Mouse (Mus musculus): ENCODE results near the gene Krt39. TPM values are rescaled to one million over a fixed set of nuclear protein-coding genes. Genes with fewer than 3 reads are reported as not detected.

The Krt39 gene
- total RNA-seq (2021) = not detected

GRCm38 (mm10) chr11:99521288-99521860 is at the start of gene Krt39:
Gene Krt39, minus strand, starts transcription at chr11:99521338.
- DNase-seq = no peak

- DNase-seq = no peak
Observed at GRCm38 (mm10) chr11:99566530-99566929, 45.4 kb upstream of the Krt39 start, which contains the start of gene Krtap3-1. Gene Krtap3-1, minus strand, starts transcription at chr11:99566630.

DNA sequence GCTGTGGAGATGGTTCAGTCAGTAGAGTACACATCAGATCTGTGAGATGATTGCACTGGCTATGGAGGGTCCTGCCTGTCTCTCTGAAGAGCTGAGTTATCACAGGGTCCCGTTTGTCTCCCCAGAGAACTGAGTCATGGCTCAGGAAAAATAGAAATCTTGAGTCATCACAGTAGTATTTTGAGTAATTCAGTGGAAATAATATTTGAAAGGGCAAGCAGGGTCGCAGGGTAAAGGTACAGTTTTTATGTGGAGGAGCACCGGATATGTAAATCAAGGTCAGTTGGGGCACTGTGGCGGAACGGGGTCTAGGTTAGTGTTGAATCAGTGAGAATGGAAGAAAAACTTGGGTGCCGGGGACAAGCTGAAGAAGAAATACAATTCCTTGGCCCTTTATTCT is 41.4 kb upstream of the Krt39 start:
- no peak for DNase-seq

DNA sequence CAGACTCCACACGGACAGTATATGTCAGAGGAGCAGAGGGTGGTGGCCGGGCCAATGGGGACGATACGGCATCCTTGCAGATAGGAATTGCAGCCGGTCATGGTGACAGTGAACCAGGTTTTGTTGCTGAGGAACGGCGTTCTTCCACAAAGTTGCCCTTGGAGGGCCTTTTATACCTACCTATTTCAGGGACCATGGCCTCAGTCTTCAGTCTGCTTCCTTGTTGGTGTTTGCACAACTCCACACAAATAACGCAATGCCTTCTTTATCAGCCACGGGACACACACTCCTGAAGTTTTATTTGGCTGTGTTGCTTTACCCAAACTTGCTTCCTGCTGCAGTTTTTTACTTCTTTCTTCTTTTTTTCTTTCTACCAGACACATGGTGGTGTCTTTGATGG is 38.2 kb upstream of the Krt39 start, which contains the start of gene Gm11939:
Gm11939 (minus strand) TSS at position 101 of the 400 bp plus-strand sequence.
- DNase-seq = no peak

GRCm38 (mm10) chr11:99557976-99558745 is 37.0 kb upstream of the Krt39 start:
- no peak for DNase-seq

DNA sequence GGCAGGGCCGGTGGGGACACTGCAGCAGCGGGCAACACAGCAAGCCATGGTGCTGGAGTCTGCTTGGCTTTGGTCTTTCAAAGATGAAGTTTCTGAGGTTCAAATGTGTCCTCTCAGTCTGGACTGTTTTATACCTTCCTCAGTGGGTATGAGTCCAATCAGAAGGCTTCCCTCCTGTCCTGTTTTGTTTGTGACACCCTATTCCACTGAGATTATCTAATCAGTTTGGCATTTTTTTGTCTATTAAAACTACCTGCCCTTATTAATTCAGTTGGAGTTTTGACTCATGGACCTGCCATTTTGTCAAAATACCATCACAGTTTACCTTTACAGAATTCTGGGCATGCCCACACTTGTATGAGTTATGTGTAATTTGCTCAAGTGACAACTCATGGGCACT is 35.6 kb upstream of the Krt39 start, which contains the start of gene Krtap3-2:
Krtap3-2 (minus strand) TSS at position 101 of the 400 bp plus-strand sequence.
- DNase-seq = no peak

GRCm38 (mm10) chr11:99556195-99556594 is 35.1 kb upstream of the Krt39 start:
- no peak for DNase-seq

GRCm38 (mm10) chr11:99550765-99551164 is 29.6 kb upstream of the Krt39 start, which contains the start of gene Krtap3-3:
Gene Krtap3-3, minus strand, starts transcription at chr11:99550865.
- no peak for DNase-seq

- DNase-seq = no peak
Observed at GRCm38 (mm10) chr11:99547892-99548291, 26.8 kb upstream of the Krt39 start.

GRCm38 (mm10) chr11:99539721-99540120 is 18.6 kb upstream of the Krt39 start:
- DNase-seq = peak; percentile 47

DNA sequence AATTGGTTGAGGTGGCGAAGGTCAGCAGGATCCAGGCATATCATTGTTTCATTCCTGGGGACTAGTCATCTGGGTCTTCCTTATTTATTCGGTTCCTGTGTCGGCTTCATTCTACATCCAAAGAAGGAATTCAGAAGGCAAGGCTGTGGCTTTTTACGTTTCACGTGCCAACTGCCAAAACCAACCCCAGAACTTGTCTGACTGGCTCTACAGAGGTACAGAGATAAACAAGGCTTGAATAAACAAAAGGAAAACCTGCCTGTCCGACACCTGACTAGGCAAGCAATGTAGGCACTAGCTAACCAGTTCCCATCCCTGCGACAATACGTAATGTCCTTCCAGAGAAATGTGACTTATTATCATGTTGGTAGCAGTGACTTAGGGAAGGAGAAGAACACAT is 7.0 kb downstream of the Krt39 start:
- DNase-seq = no peak

- no peak for DNase-seq
Observed at GRCm38 (mm10) chr11:99500095-99500805, 20.9 kb downstream of the Krt39 start.

DNA sequence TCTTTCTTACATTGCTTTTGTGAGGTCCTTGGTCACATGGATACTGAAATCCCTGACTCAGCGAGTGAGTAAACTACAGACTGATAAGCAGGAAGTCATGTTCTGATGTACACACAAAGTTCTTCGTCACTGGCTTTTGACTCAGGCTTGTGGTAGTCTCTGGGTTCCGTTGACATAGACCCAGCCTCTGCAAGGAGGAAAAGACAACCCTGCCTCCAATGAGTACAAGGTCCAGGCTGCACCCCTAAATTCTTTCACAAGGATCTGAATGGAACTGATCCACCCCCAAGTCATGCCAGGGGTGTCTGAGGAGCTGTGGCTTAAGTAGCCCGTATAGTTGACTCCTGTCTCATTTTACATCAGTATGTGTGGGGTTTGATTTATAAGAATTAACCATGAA is 24.7 kb downstream of the Krt39 start:
- no peak for DNase-seq

- DNase-seq = no peak
Observed at GRCm38 (mm10) chr11:99494741-99495140, 26.4 kb downstream of the Krt39 start.

DNA sequence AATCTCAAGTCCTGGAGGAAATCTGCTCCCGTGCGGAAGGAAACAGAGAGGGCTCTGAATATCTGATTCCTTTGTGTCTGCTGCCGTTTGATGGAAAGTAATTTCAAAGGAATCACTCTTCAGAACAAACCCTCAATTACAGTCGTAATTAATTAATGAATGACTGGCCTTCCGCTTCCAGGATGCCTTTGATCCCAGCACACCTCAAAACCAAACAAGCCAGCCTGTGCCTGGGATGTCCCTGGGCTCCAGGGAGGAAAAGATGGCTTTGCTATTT is 27.6 kb downstream of the Krt39 start:
- DNase-seq = no peak

DNA sequence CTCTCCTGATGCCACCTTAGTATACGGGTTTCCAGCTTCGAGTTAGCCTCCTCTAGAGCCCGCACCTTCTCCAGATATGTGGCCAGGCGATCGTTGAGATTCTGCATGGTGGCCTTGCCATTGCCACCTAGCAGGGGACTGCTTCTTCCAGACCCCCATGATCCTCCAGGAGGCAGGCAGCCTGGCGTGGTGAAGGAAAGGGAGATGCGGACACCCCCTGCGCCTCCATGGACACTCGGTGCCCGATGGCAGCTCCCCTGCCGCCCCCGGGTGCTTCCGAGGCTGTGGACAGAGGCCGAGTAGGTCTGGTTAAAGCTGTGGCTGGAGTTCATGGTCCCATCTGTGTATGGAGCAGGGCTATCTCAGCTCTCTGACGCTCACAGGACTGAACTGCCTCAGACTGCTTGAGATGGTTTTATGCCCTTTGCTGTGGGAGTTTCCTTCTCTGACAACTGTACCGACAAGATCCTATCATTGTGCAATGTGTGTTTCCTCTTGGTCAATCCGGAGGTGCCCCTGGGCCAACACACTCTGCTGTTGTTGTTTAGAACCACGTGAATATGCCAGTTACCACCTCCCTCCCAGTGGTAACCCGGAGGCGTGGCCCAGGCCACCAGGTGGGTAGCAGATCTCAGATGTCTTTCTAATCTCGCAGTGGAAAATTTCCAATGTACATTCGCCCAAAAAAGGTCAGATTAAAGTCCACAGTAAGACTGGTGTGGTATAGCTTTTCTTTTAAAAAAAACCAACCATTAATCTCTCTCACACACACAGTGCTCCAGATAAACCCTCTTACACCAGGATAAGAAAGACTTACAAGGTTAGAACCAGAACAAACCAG is 28.2 kb downstream of the Krt39 start, which contains the start of gene Krt23:
Krt23 (minus strand) TSS at position 405 of the 841 bp plus-strand sequence.
- DNase-seq = no peak

- DNase-seq = no peak
Observed at GRCm38 (mm10) chr11:99491040-99491439, 30.1 kb downstream of the Krt39 start.

GRCm38 (mm10) chr11:99490624-99491023 is 30.5 kb downstream of the Krt39 start:
- DNase-seq = no peak

DNA sequence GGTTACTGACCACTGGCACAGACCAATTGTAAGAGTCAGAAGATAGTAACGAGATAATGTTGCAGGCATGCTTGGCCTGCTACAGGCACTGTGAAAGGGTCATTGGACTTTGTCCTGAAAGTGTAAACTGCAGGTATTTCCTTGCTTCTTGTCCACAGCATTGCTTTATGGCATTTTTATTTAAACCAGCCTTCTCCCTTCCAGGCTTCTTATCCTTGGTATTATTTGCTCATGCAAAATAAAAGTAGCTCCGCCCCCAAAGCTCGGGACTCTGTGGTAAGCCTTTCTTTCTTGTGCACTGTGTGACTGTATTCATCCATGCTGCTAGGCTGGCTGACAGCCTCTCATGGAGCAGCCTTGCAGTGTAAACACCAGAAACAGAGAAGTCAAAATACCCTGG is 31.9 kb downstream of the Krt39 start:
- no peak for DNase-seq

DNA sequence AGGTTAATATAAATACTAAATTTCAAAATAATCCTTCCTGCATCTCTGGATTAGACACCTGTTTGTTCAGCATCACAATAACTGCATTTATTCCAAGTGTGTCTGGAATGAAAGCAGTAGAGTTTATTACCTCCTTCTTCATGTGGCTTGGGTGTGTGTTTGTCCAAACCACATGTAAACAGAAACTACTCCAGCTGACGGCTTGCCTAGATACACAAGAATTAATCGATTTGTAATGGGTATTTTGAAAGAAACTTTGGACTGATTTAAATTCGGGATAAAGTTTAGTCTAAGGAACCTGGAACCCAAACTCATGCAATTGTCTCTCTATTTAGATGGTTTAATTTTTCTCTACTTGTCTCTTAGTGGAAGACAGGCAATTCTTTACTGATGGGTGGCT is 46.2 kb downstream of the Krt39 start:
- no peak for DNase-seq

DNA sequence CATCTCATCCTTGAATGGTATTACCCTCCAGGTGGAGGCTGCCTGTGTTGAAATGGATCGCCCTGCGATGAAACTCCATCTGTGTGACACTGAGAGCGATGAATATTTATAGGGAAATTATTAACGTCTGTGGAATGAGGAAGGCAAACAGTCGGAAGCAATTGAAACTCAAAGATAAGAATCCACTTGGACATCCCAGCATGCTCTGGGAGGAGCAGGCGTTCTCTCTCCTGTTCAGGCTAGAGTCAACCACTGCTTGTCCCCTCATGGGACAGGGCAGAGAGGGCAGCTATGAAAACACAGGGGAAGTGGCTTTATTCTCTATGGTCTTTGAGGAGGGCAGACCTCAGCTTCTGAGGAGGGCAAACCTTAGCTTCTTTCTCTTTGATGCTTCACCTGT is 47.7 kb downstream of the Krt39 start:
- no peak for DNase-seq

DNA sequence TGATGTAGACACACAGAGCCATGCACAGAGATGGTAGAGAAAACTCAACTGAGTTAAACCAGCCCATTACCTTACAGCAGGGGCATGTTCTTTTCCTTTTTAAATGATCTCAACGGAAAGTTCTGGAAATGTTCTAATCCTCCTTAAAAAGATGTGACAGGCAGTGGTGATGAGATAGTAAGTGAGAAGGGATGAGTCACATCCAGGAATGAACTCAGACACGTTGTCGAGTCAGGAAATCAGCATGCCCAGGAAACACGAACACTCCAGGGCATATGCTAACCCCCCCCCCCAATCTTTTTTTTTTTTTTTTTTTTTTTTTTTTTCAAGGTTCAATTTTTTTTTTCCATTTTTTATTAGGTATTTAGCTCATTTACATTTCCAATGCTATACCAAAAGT is 48.7 kb downstream of the Krt39 start:
- no peak for DNase-seq

DNA sequence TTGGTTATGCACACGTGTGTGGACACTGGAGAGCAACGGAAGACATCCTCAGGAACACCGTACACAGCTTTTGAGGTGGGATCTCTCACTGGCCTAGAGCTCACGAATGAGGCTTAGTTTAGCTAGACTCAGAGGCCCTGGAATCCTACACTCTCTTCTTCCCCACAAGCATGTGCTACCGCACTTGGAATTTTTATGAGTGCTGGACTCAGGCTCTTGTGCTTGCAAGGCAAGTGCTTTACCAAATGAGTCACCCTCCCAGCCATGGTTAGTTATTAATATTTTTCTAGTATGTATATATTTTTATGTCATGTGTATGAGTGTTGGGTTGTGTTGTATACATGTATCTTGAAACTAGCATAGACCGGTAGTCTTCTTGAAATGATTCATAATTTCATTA is 49.2 kb downstream of the Krt39 start:
- no peak for DNase-seq

Data from heart, postnatal 4 days (tissue).